22 mouse cellular contexts compared by ENCODE assay signal in genomic region chr4:43573561-43573960, GRCm38 (mm10). TPM values are rescaled to one million over a fixed set of nuclear protein-coding genes. Genes with fewer than 3 reads are reported as not detected.
DNase-seq lines count a peak whose midpoint lies in the region; TF ChIP-seq lines count a peak whose summit lies in the region.
"Had no signal": no experiment of that assay in that cellular context is flagged by ENCODE, and none has a peak within 500 bp of the region (broad histone marks: within the 10 kb centered on the region; RNA-seq: fewer than 3 reads in every experiment).

No protein-coding gene starts in this region.

- 66% methylated on average over 4 of the region's 4 CpGs for WGBS in heart, adult 2 months

- no peak overlapping the region for H3K9ac ChIP-seq in heart, adult 2 months (ENCODE audit: low read depth, low read length)
- H3K9ac ChIP-seq: embryonic facial prominence, embryonic 13.5 days; embryonic facial prominence, embryonic 15.5 days; forebrain, embryonic 12.5 days had no signal

- no peak overlapping the region for H3K4me3 ChIP-seq in heart, adult 2 months
- H3K4me3 ChIP-seq: embryonic facial prominence, embryonic 13.5 days; embryonic facial prominence, embryonic 15.5 days; erythroblast, embryonic 14.5 days; forebrain, embryonic 10.5 days; forebrain, embryonic 12.5 days had no signal

- TF ChIP-seq POLR2A in heart, adult 2 months (IDR thresholded peaks at IDR 0.05; ENCODE audit: insufficient read depth, low read depth, low read length) = no peak

- H3K4me1 ChIP-seq in heart, adult 2 months (ENCODE audit: control insufficient read depth, insufficient read depth, low read length) = peaks cover 6% of the 10 kb centered on the region

- DNase-seq in cerebellum, adult 9-11 months = peak; percentile 5
- DNase-seq in cerebellum, postnatal 4 days (ENCODE audit: low spot score in 2 of 2) = no peak
- DNase-seq in heart, adult 2 months = peak in 1 of 2 experiments; percentile 46
- DNase-seq in heart, adult 8-10 months (ENCODE audit: low spot score) = no peak
- peak; percentile 33 for DNase-seq in testis, postnatal 10 days (ENCODE audit: low spot score)
- DNase-seq in testis, postnatal 14 days (ENCODE audit: low spot score) = no peak
- DNase-seq: adrenal gland, adult 2 months; adrenal gland, postnatal 10 days; adrenal gland, postnatal 25 days; cerebellum, adult 11-12 months; cerebellum, adult 2 months; cerebellum, postnatal 10 days; cerebellum, postnatal 25 days; embryo, embryonic 11 days had no signal

- H3K27ac ChIP-seq in heart, adult 2 months = no peak overlapping the region
- H3K27ac ChIP-seq: embryonic facial prominence, embryonic 13.5 days; embryonic facial prominence, embryonic 15.5 days; forebrain, embryonic 10.5 days; forebrain, embryonic 12.5 days had no signal

- intact Hi-C loops in heart, adult 2 months (cut with DNase I) = loop anchor here (5.0 kb wide), 1 partner anchor 41 kb away; no protein-coding TSS in a partner anchor

- peaks cover 6% of the 10 kb centered on the region; the same call in 1 of the 2 replicates for H3K36me3 ChIP-seq in heart, adult 2 months (ENCODE audit: control insufficient read depth, insufficient read depth, low read length)

- H3K27me3 ChIP-seq in heart, adult 2 months (ENCODE audit: control insufficient read depth, insufficient read depth, low read length) = no peaks in the 10 kb centered on the region
- H3K27me3 ChIP-seq: embryonic facial prominence, embryonic 13.5 days; embryonic facial prominence, embryonic 15.5 days; forebrain, embryonic 12.5 days had no signal

- peaks cover 2% of the 10 kb centered on the region; the same call in 1 of the 2 replicates for H3K79me2 ChIP-seq in heart, adult 2 months (replicated peaks; ENCODE audit: control insufficient read depth, insufficient read depth, low read length)

- TF ChIP-seq CTCF in heart, adult 2 months (IDR thresholded peaks at IDR 0.05) = no peak

- 0 out of 2 replicates have a peak, but pooled peaks have one; percentile 16 for TF ChIP-seq EP300 in heart, adult 2 months (IDR thresholded peaks at IDR 0.05; ENCODE audit: insufficient read depth, low read depth, low read length)

RNA-seq across cellular contexts. Expression of gene Rgp1, which starts 5.0 kb away (rescaled TPM):
- 10 to 100 TPM; 29.4 to 31.7 TPM for total RNA-seq in heart, adult 2 months (2021)
- 38.1 and 47.5 TPM in 2 replicates for polyA plus RNA-seq in heart, adult 2 months (2012; rRNA removed)
- total RNA-seq in heart, adult 8-10 months (2022) = 10 to 100 TPM; 31.3 to 39.6 (median 34.6) TPM

RNA-seq across cellular contexts. Expression of gene Gba2, which starts 5.1 kb away (rescaled TPM):
- 10 to 100 TPM; 11.5 to 13.2 TPM for total RNA-seq in heart, adult 2 months (2021)
- 18.2 and 27.4 TPM in 2 replicates for polyA plus RNA-seq in heart, adult 2 months (2012; rRNA removed)
- total RNA-seq in heart, adult 8-10 months (2022) = 10 to 100 TPM; 11.7 to 14.0 (median 13.0) TPM

RNA-seq across cellular contexts. Expression of gene Msmp, which starts 10.7 kb away (rescaled TPM):
- total RNA-seq in heart, adult 2 months (2021) = under 1 TPM; 0.52 to 0.57 TPM
- 0.62 and 0.67 TPM in 2 replicates for polyA plus RNA-seq in heart, adult 2 months (2012; rRNA removed)
- total RNA-seq in heart, adult 8-10 months (2022) = under 1 TPM in 1 of 4 experiments, not detected in 3; 0.52 TPM
- total RNA-seq: common myeloid progenitor, adult 5-6 weeks had no signal
- polyA plus RNA-seq: C2C12; cerebellum, adult 2 months; embryonic facial prominence, embryonic 11.5 days; erythroblast, embryonic 14.5 days; forebrain, embryonic 10.5 days had no signal

RNA-seq across cellular contexts. Expression of gene Tln1, which starts 11.1 kb away (rescaled TPM):
- total RNA-seq in heart, adult 2 months (2021) = 100 to 1,000 TPM; 105 to 109 TPM
- polyA plus RNA-seq in heart, adult 2 months (2012; rRNA removed) = 53.1 and 67.0 TPM in 2 replicates
- total RNA-seq in heart, adult 8-10 months (2022) = 100 to 1,000 TPM in 2 of 4 experiments, 10 to 100 TPM in 2; 96.1 to 117 (median 101) TPM

RNA-seq across cellular contexts. Expression of gene Creb3, which starts 11.4 kb away (rescaled TPM):
- total RNA-seq in heart, adult 2 months (2021) = 10 to 100 TPM; 44.0 to 46.5 TPM
- 29.8 and 36.8 TPM in 2 replicates for polyA plus RNA-seq in heart, adult 2 months (2012; rRNA removed)
- total RNA-seq in heart, adult 8-10 months (2022) = 10 to 100 TPM; 39.7 to 48.8 (median 43.2) TPM

Comparison
In these comparisons a context has a peak if more than half of its experiments do, and no peak if none do; other contexts are left out.
1. DNase-seq: peak in cerebellum, adult 9-11 months (single experiment) and testis, postnatal 10 days (single experiment); none in cerebellum, postnatal 4 days (0 of 2), heart, adult 8-10 months (single experiment) and testis, postnatal 14 days (single experiment).